Mouse (Mus musculus): ENCODE data around the gene Khdc4. TPM values are rescaled to one million over a fixed set of nuclear protein-coding genes. Genes with fewer than 3 reads are reported as not detected.

Khdc4 gene
- 22.7 and 35.6 TPM in 2 replicates for polyA plus RNA-seq (2021; fragmentation: Nextera tagmentation)
- long read RNA-seq, experiment 1, transcript Khdc4-201 (14 exons, 2,981 nt): major isoform, 12 of 50 reads
- long read RNA-seq, experiment 1, partial matches to known transcripts: 22 of 50 reads
- long read RNA-seq, experiment 1, other reads (novel, unspliced or antisense): 9 of 50 reads
- long read RNA-seq, experiment 2, partial matches to known transcripts: 4 of 4 reads
- long read RNA-seq, experiment 2, other reads (novel, unspliced or antisense): 0 of 4 reads

DNA sequence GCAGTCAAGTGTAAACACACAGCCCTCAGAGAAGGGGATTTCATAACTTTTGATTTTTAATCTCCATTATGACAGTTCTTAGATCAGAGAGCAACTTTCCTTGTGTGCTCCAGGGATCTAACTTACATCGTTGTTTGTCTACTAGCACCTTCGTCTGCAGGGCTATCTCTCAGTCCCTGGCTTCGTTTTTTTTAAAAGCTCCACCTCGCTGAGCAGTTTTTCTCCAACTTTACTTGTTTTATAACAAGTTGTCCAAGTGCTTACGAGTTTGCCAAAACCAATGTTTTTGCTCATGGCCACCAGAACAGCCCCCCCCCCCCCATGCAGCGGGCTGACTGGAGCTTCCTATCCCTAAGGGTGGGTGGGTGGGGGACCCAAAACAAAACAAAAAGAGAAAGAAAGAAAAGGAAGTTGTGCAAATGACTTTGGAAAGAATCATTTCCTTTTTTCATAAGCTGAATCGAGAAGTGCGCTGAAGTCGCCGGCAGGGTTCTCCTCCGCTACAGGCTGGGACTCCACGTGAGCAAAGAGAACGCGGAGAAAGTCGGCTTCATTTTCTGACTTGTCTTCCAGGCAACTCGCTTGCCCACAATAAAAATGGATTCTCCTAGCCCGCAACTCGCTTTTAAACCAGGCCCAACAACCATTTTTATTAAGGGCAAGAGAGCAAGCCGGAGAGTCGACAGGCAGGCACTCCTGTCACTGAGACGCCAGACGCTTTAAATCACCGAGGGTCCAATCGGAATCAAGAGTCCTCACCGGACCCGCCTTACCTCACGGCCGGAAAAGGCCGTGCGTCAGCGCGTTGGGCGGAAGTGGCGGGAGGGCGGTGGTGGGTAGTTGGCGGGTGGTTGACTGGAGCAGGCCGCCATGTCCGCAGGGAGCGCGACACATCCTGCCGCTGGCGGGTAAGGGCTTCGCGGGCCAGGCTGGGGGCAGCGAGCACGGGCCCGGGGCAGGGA, at the start of gene Khdc4:
Gene Khdc4, plus strand, starts transcription at position 824 of the 962 bp plus-strand sequence.

DNA sequence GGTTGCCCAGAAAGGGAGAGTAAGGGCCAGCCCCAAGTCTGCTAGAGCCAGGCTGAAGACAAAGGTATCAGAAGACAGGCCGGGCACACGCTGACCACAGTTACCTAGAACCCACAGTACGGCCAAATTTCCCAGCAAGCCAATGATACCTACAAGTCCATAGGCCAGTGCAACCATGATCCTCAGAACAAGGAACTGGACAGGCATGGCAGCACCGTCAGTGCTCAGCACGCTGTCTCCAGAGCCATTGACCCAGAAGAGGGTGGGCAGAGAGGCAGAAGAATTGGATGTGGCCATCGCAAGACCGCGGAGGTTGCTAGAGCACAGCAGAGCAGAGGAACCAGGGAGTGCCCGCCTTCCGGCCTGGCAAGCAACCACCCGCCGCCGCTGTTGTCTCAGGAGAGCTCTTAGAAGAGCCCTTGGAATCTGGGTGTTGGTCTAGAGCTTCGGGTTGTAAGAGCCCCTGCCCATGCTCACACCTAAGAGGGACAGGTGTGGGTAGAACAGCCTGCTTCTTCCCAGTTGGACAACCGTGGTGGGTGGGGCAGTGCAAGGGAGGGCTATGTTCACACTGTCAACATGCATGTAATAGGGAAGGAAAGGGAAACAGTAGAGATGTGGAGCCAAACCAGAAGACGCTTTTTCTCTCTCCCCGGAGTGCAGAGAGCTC, 32.6 kb upstream of the Khdc4 start, which contains the start of gene Rxfp4:
Gene Rxfp4, minus strand, starts transcription at position 297 of the 670 bp plus-strand sequence.

DNA sequence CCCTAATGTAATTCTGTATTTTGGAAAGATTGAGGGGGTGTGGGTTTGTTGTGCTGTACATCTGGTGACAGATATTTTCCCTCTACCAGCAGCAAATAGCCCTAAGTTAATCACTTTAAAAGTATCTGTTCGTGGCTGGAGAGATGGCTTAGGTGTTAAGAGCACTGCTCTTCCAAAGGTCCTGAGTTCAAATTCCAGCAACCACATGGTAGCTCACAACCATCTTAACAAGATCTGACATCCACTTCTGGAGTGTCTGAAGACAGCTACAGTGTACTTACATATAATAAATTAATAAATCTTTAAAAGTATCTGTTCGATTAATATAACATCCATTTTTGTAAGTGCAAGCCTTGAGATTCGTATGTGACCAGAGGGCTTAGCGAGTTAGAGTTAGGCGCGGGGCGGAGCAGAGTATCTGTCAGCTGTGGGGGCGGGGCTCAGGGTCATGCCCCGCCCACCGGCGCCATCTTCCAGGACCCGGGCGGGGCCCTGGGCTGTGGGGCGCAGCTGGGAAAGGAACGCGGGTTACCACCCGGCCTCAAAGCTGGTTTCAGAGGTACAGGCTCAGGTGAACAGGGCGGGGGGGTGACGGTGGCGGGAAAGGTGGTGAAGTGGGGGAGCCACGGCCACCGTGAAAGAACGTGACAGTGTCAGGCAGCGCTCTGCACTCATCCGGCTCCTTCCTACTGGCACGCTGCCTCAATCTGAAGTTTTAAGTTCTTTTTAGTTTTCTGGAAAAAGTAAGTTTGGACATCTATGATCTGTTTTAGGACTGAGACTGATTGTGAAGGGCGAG, 31.0 kb downstream of the Khdc4 start, which contains the start of gene Rit1:
Gene Rit1, plus strand, starts transcription at position 440 of the 799 bp plus-strand sequence.

Other genes with a start within 250 kb of the Khdc4 start
- 14.1 and 17.3 TPM in 2 replicates for gene Sema4a, start 224.6 kb upstream of the Khdc4 start, polyA plus RNA-seq (2021; fragmentation: Nextera tagmentation)
- 51.8 and 54.5 TPM in 2 replicates for gene Lmna, start 175.8 kb upstream of the Khdc4 start, polyA plus RNA-seq (2021; fragmentation: Nextera tagmentation)
- 0.29 and 0.49 TPM in 2 replicates for gene Mex3a, start 153.4 kb upstream of the Khdc4 start, polyA plus RNA-seq (2021; fragmentation: Nextera tagmentation)
- gene Rab25, start 137.5 kb upstream of the Khdc4 start, polyA plus RNA-seq (2021; fragmentation: Nextera tagmentation): not detected in 2 replicates
- 138 and 243 TPM in 2 replicates for gene Lamtor2, start 132.7 kb upstream of the Khdc4 start, polyA plus RNA-seq (2021; fragmentation: Nextera tagmentation)
- gene Ubqln4, start 132.0 kb upstream of the Khdc4 start, polyA plus RNA-seq (2021; fragmentation: Nextera tagmentation): 15.4 and 27.8 TPM in 2 replicates
- 189 and 202 TPM in 2 replicates for gene Ssr2, start 109.9 kb upstream of the Khdc4 start, polyA plus RNA-seq (2021; fragmentation: Nextera tagmentation)
- gene Arhgef2, start 79.8 kb upstream of the Khdc4 start, polyA plus RNA-seq (2021; fragmentation: Nextera tagmentation): 48.6 and 53.4 TPM in 2 replicates
- not detected in 2 replicates for gene Rxfp4, start 32.7 kb upstream of the Khdc4 start, polyA plus RNA-seq (2021; fragmentation: Nextera tagmentation)
- 55.4 and 59.7 TPM in 2 replicates for gene Rit1, start 31.0 kb downstream of the Khdc4 start, polyA plus RNA-seq (2021; fragmentation: Nextera tagmentation)
- gene Syt11, start 89.4 kb downstream of the Khdc4 start, polyA plus RNA-seq (2021; fragmentation: Nextera tagmentation): 266 and 273 TPM in 2 replicates
- gene Gon4l, start 149.4 kb downstream of the Khdc4 start, polyA plus RNA-seq (2021; fragmentation: Nextera tagmentation): 4.7 and 5.8 TPM in 2 replicates
- 18.8 and 21.4 TPM in 2 replicates for gene Msto1, start 228.2 kb downstream of the Khdc4 start, polyA plus RNA-seq (2021; fragmentation: Nextera tagmentation)